Mouse (Mus musculus) bone marrow, adult 2 months (tissue): ENCODE results near the gene Slc2a13.

Experiments used
- CTCF ChIP-seq: fragments of 200-500 bp; IDR thresholded peaks from 2 replicates; pipeline ENCODE4 v1.5.1; 2011; ENCODE audit warnings: low read length, control low read depth; ENCODE audit not compliant: control insufficient read depth, insufficient read depth
- POLR2A ChIP-seq: fragments of 200-500 bp; IDR thresholded peaks from 2 replicates; pipeline ENCODE4 v1.6.1; 2011; ENCODE audit warnings: low read depth, mild to moderate bottlenecking, control low read depth, low read length, borderline replicate concordance; ENCODE audit not compliant: control insufficient read depth

DNA sequence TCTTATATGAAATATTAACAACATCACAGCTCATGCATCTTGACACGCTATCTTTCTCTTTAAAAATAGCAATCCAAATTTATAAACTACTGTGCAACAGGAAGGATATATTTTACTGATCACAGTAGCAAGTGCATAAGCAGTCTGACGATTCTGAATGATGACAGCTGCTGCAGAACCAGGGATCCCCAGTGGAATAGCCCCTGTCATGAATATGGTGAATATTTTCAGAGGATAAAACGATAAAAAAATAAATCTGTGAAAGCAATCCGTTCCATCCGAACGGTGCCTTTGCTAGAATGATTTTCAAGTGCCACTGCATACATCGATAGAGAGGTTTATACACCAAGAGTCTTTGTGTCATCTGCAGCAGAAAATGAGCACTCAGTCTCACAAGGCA lies 222.1 kb downstream of the Slc2a13 start:
- no peak for TF ChIP-seq CTCF
- TF ChIP-seq POLR2A: no peak
